Comparison of ENCODE assay signal across 10 mouse cellular contexts in genomic region chr16:29903510-29903909, GRCm38 (mm10).
DNase-seq lines count a peak whose midpoint lies in the region; ATAC-seq and TF ChIP-seq lines count a peak whose summit lies in the region.
"Had no signal": no experiment of that assay in that cellular context is flagged by ENCODE, and none has a peak within 500 bp of the region (broad histone marks: within the 10 kb centered on the region; RNA-seq: fewer than 3 reads in every experiment).

No protein-coding gene starts in this region.

- H3K4me3 ChIP-seq in embryonic facial prominence, embryonic 15.5 days (replicated peaks), result no peak overlapping the region
- no peak overlapping the region for H3K4me3 ChIP-seq in stomach, postnatal 0 days (ENCODE audit: low read depth, low read length)
- H3K4me3 ChIP-seq: forebrain, embryonic 15.5 days had no signal

- intact Hi-C loops in left cerebral cortex, postnatal 36 days (cut with DNase I), result no loop called here

- H3K4me2 ChIP-seq in embryonic facial prominence, embryonic 15.5 days (replicated peaks), result no peak overlapping the region
- H3K4me2 ChIP-seq in stomach, postnatal 0 days (replicated peaks; ENCODE audit: low read depth), result no peak overlapping the region
- H3K4me2 ChIP-seq: forebrain, embryonic 15.5 days had no signal

- TF ChIP-seq EP300 in stomach, postnatal 0 days (optimal IDR thresholded peaks at IDR 0.05), result peak; percentile 32

- H3K27ac ChIP-seq in embryonic facial prominence, embryonic 15.5 days (replicated peaks), result peak overlapping the region; percentile 48; the same call in 1 of the 2 replicates
- H3K27ac ChIP-seq in stomach, postnatal 0 days (replicated peaks), result 0 out of 2 replicates have a peak overlapping the region, but pooled peaks have one; percentile 20
- H3K27ac ChIP-seq: forebrain, embryonic 15.5 days; macrophage had no signal

- DNase-seq in monocyte, adult 2 months (ENCODE audit: low read depth in 1 of 2, low spot score in 2 of 2), result peak; percentile 15 to 27
- DNase-seq in lung, adult 18-20 months, result peak; percentile 37 to 55
- peak; percentile 40 for DNase-seq in stomach, postnatal 0 days (ENCODE audit: low spot score)
- DNase-seq in left cerebral cortex, postnatal 36 days (ENCODE audit: low spot score in 2 of 2), result no peak
- DNase-seq in heart, adult 8-10 months (ENCODE audit: low spot score), result no peak
- DNase-seq: thymus, postnatal 4 days had no signal

- H3K36me3 ChIP-seq in embryonic facial prominence, embryonic 15.5 days, result no peaks in the 10 kb centered on the region
- no peaks in the 10 kb centered on the region for H3K36me3 ChIP-seq in stomach, postnatal 0 days (ENCODE audit: control insufficient read depth, insufficient read depth, low read length)
- H3K36me3 ChIP-seq: forebrain, embryonic 15.5 days had no signal

- no peak for TF ChIP-seq CTCF in stomach, postnatal 0 days (IDR thresholded peaks at IDR 0.05; ENCODE audit: low read depth)

- H3K27me3 ChIP-seq in embryonic facial prominence, embryonic 15.5 days, result no peaks in the 10 kb centered on the region
- H3K27me3 ChIP-seq in stomach, postnatal 0 days (ENCODE audit: control insufficient read depth, insufficient read depth, low read length), result no peaks in the 10 kb centered on the region
- H3K27me3 ChIP-seq: forebrain, embryonic 15.5 days had no signal

- whole genome bisulfite sequencing in embryonic facial prominence, embryonic 15.5 days, result 19% methylated on average over 8 of the region's 8 CpGs
- 9% methylated on average over 8 of the region's 8 CpGs for WGBS in stomach, postnatal 0 days

- no peak overlapping the region for H3K9ac ChIP-seq in embryonic facial prominence, embryonic 15.5 days
- H3K9ac ChIP-seq in stomach, postnatal 0 days (ENCODE audit: low read length), result no peak overlapping the region
- H3K9ac ChIP-seq: forebrain, embryonic 15.5 days had no signal

- H3K4me1 ChIP-seq in embryonic facial prominence, embryonic 15.5 days, result peaks cover 29% of the 10 kb centered on the region
- peaks cover 9% of the 10 kb centered on the region for H3K4me1 ChIP-seq in stomach, postnatal 0 days (replicated peaks; ENCODE audit: control insufficient read depth, insufficient read depth)
- H3K4me1 ChIP-seq: forebrain, embryonic 15.5 days had no signal

- no peak for ATAC-seq in monocyte, adult 5-6 weeks (replicated peaks; ENCODE audit: insufficient number of reproducible peaks, low FRiP score, low TSS enrichment, poor library complexity, severe bottlenecking)
- ATAC-seq in embryonic facial prominence, embryonic 15.5 days (ENCODE audit: insufficient number of reproducible peaks, low FRiP score, low TSS enrichment, low read depth), result no peak
- peak; percentile 64 for ATAC-seq in stomach, postnatal 0 days (ENCODE audit: low FRiP score, low TSS enrichment)
- ATAC-seq: forebrain, embryonic 15.5 days had no signal

- no peaks in the 10 kb centered on the region for H3K9me3 ChIP-seq in embryonic facial prominence, embryonic 15.5 days (replicated peaks)
- no peaks in the 10 kb centered on the region for H3K9me3 ChIP-seq in stomach, postnatal 0 days (ENCODE audit: control insufficient read depth, low read length)
- H3K9me3 ChIP-seq: forebrain, embryonic 15.5 days had no signal

Comparison
In these comparisons a context has a peak if more than half of its experiments do, and no peak if none do; other contexts are left out.
1. DNase-seq: peak in monocyte, adult 2 months (2 of 2), lung, adult 18-20 months (2 of 2) and stomach, postnatal 0 days (single experiment); none in left cerebral cortex, postnatal 36 days (0 of 2) and heart, adult 8-10 months (single experiment).